Mouse (Mus musculus) MEL (cell line): ENCODE measurements around the gene Foxk2.

ENCODE experiments used
- CTCF ChIP-seq, 3 experiments: IDR thresholded peaks in 2 of 3; conservative IDR thresholded peaks in 1 of 3; 2 replicates each; pipeline ENCODE4 v1.5.1; 2011 to 2012; ENCODE audit warnings: low read length in 3 of 3, low read depth in 2 of 3, mild to moderate bottlenecking in 2 of 3, improper control_type of control experiment in 1 of 3, inconsistent platforms in 1 of 3, mixed read lengths in 1 of 3, moderate library complexity in 1 of 3; ENCODE audit not compliant: control insufficient read depth in 1 of 3, insufficient read depth in 1 of 3, poor library complexity in 1 of 3, severe bottlenecking in 1 of 3
- E2F4 ChIP-seq: IDR thresholded peaks from 2 replicates; pipeline ENCODE4 v1.6.1; 2011; ENCODE audit warnings: low read depth, low read length, improper control_type of control experiment, borderline replicate concordance
- EP300 ChIP-seq, 2 experiments: IDR thresholded peaks; 2 replicates each; pipeline ENCODE4 v1.6.1; 2011; ENCODE audit warnings: improper control_type of control experiment in 2 of 2, low read length in 2 of 2, low read depth in 1 of 2, mild to moderate bottlenecking in 1 of 2
- KAT2A ChIP-seq: conservative IDR thresholded peaks from 2 replicates; pipeline ENCODE4 v1.6.1; 2012; ENCODE audit warnings: low read depth, low read length, improper control_type of control experiment, inconsistent platforms
- MAFK ChIP-seq: IDR thresholded peaks from 2 replicates; pipeline ENCODE4 v1.6.1; 2011; ENCODE audit warnings: low read depth, mild to moderate bottlenecking, low read length, improper control_type of control experiment, borderline replicate concordance
- MAX ChIP-seq: IDR thresholded peaks from 2 replicates; pipeline ENCODE4 v1.6.1; 2011; ENCODE audit warnings: low read length, improper control_type of control experiment
- NELFE ChIP-seq: IDR thresholded peaks from 2 replicates; pipeline ENCODE4 v1.6.1; 2011; ENCODE audit warnings: low read depth, low read length, improper control_type of control experiment
- POLR2A ChIP-seq, 2 experiments: IDR thresholded peaks; 2 replicates each; pipeline ENCODE4 v1.6.1; 2011 to 2012; ENCODE audit warnings: low read length in 2 of 2, mild to moderate bottlenecking in 2 of 2, control low read depth in 1 of 2, improper control_type of control experiment in 1 of 2, low read depth in 1 of 2, moderate library complexity in 1 of 2; ENCODE audit not compliant: control insufficient read depth in 1 of 2, insufficient read depth in 1 of 2, poor library complexity in 1 of 2
- POLR2AphosphoS2 ChIP-seq: IDR thresholded peaks from 2 replicates; pipeline ENCODE4 v1.6.1; 2011; ENCODE audit warnings: low read length, improper control_type of control experiment
- USF1 ChIP-seq: IDR thresholded peaks from 2 replicates; pipeline ENCODE4 v1.6.1; 2014; ENCODE audit warnings: low read depth, mild to moderate bottlenecking, inconsistent platforms, low read length, improper control_type of control experiment, moderate library complexity
- ZC3H11A ChIP-seq: IDR thresholded peaks from 2 replicates; pipeline ENCODE4 v1.6.1; 2012; ENCODE audit warnings: low read depth, mild to moderate bottlenecking, inconsistent platforms, low read length, improper control_type of control experiment

DNA sequence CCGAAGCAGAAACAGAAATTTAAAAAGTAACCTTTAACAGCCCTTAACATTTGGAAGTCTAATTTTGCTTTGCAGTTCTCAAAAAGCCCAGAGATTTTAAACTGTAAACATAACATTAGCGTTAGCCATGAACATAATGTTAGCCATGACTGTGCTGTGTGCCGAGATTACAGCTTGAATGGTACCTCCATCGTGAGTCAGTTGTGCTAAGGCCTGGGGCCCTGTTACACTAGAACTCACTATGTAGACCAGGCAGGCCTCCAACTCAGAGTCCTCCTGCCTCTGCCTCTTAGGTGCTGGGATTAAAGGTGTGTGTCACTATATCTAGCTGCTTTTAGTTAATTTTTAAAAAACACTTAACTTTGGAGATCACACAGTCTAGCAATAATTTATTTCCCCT, 28.6 kb upstream of the Foxk2 start:
- TF ChIP-seq USF1 (no peak), CTCF (IDR thresholded peaks at IDR 0.05 in 2 of 3, conservative IDR thresholded peaks at IDR 0.05 in 1 of 3; ENCODE audit: control insufficient read depth in 1 of 3, insufficient read depth in 1 of 3, low read depth in 2 of 3, low read length in 3 of 3, poor library complexity in 1 of 3, severe bottlenecking in 1 of 3) (no peak), POLR2AphosphoS2 (no peak), ZC3H11A (no peak), EP300 (IDR thresholded peaks at IDR 0.05; ENCODE audit: low read depth in 1 of 2, low read length in 2 of 2) (no peak), MAFK (no peak), E2F4 (no peak), KAT2A (no peak), POLR2A (IDR thresholded peaks at IDR 0.05; ENCODE audit: control insufficient read depth in 1 of 2, insufficient read depth in 1 of 2, low read depth in 1 of 2, low read length in 2 of 2, poor library complexity in 1 of 2) (no peak), NELFE (no peak), MAX (no peak)
